Mouse (Mus musculus) liver, embryonic 12.5 days (tissue): ENCODE measurements around the gene Dhrs7b. TPM values are rescaled to one million over a fixed set of nuclear protein-coding genes. Genes with fewer than 3 reads are reported as not detected.
A peak's percentile ranks its signal among the peaks of the same experiment; 100 is the strongest.
"Not testable (repeated sequence)": the region's sequence is repeated elsewhere in the genome, so short reads cannot be mapped to it uniquely, and the experiment has no call there.

ENCODE experiments used
- ATAC-seq: fragments of 200-750 bp; cut with Nextera tagmentation; 2 replicates; pipeline ENCODE4 v1.8.0; 2017; ENCODE audit warnings: moderate number of reproducible peaks, mild to moderate bottlenecking, moderate library complexity
- H3K27ac ChIP-seq: fragments of 300-500 bp; sonication (generic); 2 replicates; pipeline ENCODE4 v1.5.1; 2016; ENCODE audit warnings: mild to moderate bottlenecking
- H3K27me3 ChIP-seq: fragments of 300-500 bp; sonication (generic); replicated peaks from 2 replicates; pipeline ENCODE4 v1.6.1; 2016; ENCODE audit warnings: mild to moderate bottlenecking, moderate library complexity
- H3K36me3 ChIP-seq: fragments of 300-500 bp; sonication (generic); 2 replicates; pipeline ENCODE4 v1.6.1; 2016; ENCODE audit warnings: mild to moderate bottlenecking, moderate library complexity
- H3K4me1 ChIP-seq: fragments of 300-500 bp; sonication (generic); 2 replicates; pipeline ENCODE4 v1.6.1; 2016
- H3K4me2 ChIP-seq: fragments of 300-500 bp; sonication (generic); 2 replicates; pipeline ENCODE4 v1.6.1; 2016; ENCODE audit warnings: mild to moderate bottlenecking, moderate library complexity
- H3K4me3 ChIP-seq: fragments of 300-500 bp; sonication (generic); 2 replicates; pipeline ENCODE4 v1.5.1; 2016; ENCODE audit warnings: mild to moderate bottlenecking, moderate library complexity
- H3K9ac ChIP-seq: fragments of 300-500 bp; sonication (generic); 2 replicates; pipeline ENCODE4 v1.6.1; 2016; ENCODE audit warnings: mild to moderate bottlenecking, moderate library complexity
- H3K9me3 ChIP-seq: fragments of 300-500 bp; sonication (generic); replicated peaks from 2 replicates; pipeline ENCODE4 v1.6.1; 2016; ENCODE audit warnings: mild to moderate bottlenecking, moderate library complexity
- WGBS: fragments of 180-500 bp; shearing (Covaris S2); methylation state at CpG from one replicate; pipeline ENCODE4 v1.1.7; 2016; ENCODE audit not compliant: insufficient replicate concordance; 5-methylcytosine and 5-hydroxymethylcytosine counted together
- polyA plus RNA-seq: library from polyadenylated mRNA; unstranded; fragments of >200 nt; fragmentation: Nextera tagmentation; extraction: Ambion mirVana; gene quantifications from 2 replicates; pipeline ENCODE4 v1.2.1, GENCODE M21; 2016

Dhrs7b gene
- polyA plus RNA-seq, 1 experiment from 2014 or later: 30.4 TPM

DNA sequence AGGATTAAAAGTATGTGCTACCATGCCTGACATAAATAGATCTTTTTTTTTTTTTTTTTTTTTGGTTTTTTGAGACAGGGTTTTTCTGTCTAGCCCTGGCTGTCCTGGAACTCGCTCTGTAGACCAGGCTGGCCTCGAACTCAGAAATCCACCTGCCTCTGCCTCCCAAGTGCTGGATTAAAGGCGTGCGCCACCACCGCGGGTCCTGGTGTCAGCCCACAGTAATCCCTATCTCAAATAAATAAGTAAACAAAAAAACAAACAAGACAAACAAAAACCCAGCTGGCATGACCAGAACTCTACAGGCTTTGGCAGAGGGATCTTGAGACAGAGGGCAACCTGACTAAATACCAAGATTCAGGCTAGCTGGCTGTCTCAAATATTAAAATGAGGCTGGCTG is 18.8 kb upstream of the Dhrs7b start, which contains the start of gene Shmt1:
Gene Shmt1 (minus strand): TSS at position 101 of the 400 bp plus-strand sequence.
- Histone ChIP-seq H3K4me1 (peaks cover 36% of the 10 kb centered on the region), H3K4me2 (peak within 1 kb of the TSS; percentile 76), H3K4me3 (peak within 1 kb of the TSS; percentile 54), H3K9ac (peak within 1 kb of the TSS; percentile 58)
- WGBS: 25% methylated on average over 6 of the region's 6 CpGs
- not testable (repeated sequence) for H3K27ac ChIP-seq, ATAC-seq, H3K27me3 ChIP-seq, H3K36me3 ChIP-seq, H3K9me3 ChIP-seq

DNA sequence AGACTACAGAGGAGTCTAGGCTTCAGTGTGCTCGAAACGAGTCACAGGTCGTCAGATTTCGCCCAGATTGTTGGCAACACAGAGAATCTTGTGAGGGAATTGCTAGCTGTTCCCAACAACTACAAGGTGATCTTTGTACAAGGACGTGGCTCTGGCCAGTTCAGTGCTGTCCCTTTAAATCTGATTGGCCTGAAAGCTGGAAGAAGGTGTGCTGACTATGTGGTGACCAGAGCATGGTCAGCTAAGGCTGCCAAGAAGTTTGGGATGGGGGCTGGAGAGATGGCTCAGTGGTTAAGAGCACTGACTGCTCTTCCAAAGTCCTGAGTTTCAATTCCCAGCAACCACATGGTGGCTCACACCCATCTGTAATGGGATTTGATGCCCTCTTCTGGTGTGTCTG is 14.0 kb upstream of the Dhrs7b start:
- WGBS: 51% methylated on average over 5 of the region's 5 CpGs
- Histone ChIP-seq H3K9ac (no peak overlapping the region), H3K4me3 (no peak overlapping the region), H3K4me1 (peaks cover 3% of the 10 kb centered on the region; the same call in 1 of the 2 replicates), H3K27me3 (no peaks in the 10 kb centered on the region), H3K36me3 (no peaks in the 10 kb centered on the region), H3K4me2 (no peak overlapping the region), H3K27ac (no peak overlapping the region), H3K9me3 (no peaks in the 10 kb centered on the region)
- ATAC-seq: no peak

GRCm38 (mm10) chr11:60823771-60824170 is 6.7 kb upstream of the Dhrs7b start:
- H3K27me3 ChIP-seq: no peaks in the 10 kb centered on the region
- H3K9ac ChIP-seq: no peak overlapping the region
- no peak overlapping the region for H3K4me3 ChIP-seq
- no peaks in the 10 kb centered on the region for H3K4me1 ChIP-seq
- no peak overlapping the region for H3K4me2 ChIP-seq
- ATAC-seq: no peak
- 46% methylated on average over 2 of the region's 2 CpGs for WGBS
- H3K36me3 ChIP-seq: no peaks in the 10 kb centered on the region
- H3K9me3 ChIP-seq: no peaks in the 10 kb centered on the region
- no peak overlapping the region for H3K27ac ChIP-seq

- no peaks in the 10 kb centered on the region for H3K9me3 ChIP-seq
- no peak overlapping the region for H3K9ac ChIP-seq
- H3K27me3 ChIP-seq: no peaks in the 10 kb centered on the region
- H3K4me2 ChIP-seq: no peak overlapping the region
- no peaks in the 10 kb centered on the region for H3K36me3 ChIP-seq
- H3K4me3 ChIP-seq: no peak overlapping the region
- no peak overlapping the region for H3K27ac ChIP-seq
- 76% methylated on average over 3 of the region's 3 CpGs for WGBS
- H3K4me1 ChIP-seq: no peaks in the 10 kb centered on the region
- ATAC-seq: peak; percentile 52; the same call in 1 of the 2 replicates
Observed at GRCm38 (mm10) chr11:60825191-60825590, 5.2 kb upstream of the Dhrs7b start.

- Histone ChIP-seq H3K36me3 (no peaks in the 10 kb centered on the region), H3K4me2 (no peak overlapping the region), H3K9ac (no peak overlapping the region), H3K27ac (no peak overlapping the region), H3K27me3 (no peaks in the 10 kb centered on the region), H3K4me1 (peaks cover 8% of the 10 kb centered on the region), H3K9me3 (no peaks in the 10 kb centered on the region), H3K4me3 (no peak overlapping the region)
- no peak for ATAC-seq
- 21% methylated on average over 1 of the region's 1 CpGs for WGBS
Observed at GRCm38 (mm10) chr11:60826700-60827099, 3.7 kb upstream of the Dhrs7b start.

GRCm38 (mm10) chr11:60827241-60827945 is 3.0 kb upstream of the Dhrs7b start:
- Histone ChIP-seq H3K9me3 (no peaks in the 10 kb centered on the region), H3K4me3 (no peak overlapping the region), H3K27me3 (no peaks in the 10 kb centered on the region), H3K4me1 (peaks cover 15% of the 10 kb centered on the region), H3K9ac (no peak overlapping the region), H3K27ac (no peak overlapping the region), H3K4me2 (no peak overlapping the region), H3K36me3 (no peaks in the 10 kb centered on the region)
- 38% methylated on average over 4 of the region's 4 CpGs for WGBS
- no peak for ATAC-seq

DNA sequence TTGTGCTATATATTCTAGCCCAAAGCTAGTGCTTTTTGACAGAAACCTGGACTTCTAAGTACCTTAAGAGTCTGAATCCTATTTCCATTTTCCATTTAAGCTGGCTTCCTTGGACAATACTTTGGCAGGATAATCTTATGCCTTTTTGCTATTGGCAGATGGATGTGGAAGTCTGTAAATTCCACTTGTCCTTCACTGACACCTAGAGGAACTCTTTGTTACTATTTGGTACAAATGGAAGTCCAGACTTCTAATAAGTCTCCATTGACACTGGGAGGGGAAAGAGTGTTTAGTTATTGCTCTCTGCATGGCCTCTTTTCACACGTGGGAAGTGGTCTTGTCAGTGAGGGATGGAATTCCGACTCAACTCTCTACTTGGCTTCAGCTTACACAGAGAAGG is 1.5 kb upstream of the Dhrs7b start:
- no peak overlapping the region for H3K4me3 ChIP-seq
- H3K4me2 ChIP-seq: no peak overlapping the region
- no peaks in the 10 kb centered on the region for H3K9me3 ChIP-seq
- H3K4me1 ChIP-seq: peaks cover 18% of the 10 kb centered on the region
- no peak for ATAC-seq
- no peaks in the 10 kb centered on the region for H3K27me3 ChIP-seq
- H3K36me3 ChIP-seq: no peaks in the 10 kb centered on the region
- 21% methylated on average over 2 of the region's 2 CpGs for WGBS
- no peak overlapping the region for H3K27ac ChIP-seq
- H3K9ac ChIP-seq: no peak overlapping the region

DNA sequence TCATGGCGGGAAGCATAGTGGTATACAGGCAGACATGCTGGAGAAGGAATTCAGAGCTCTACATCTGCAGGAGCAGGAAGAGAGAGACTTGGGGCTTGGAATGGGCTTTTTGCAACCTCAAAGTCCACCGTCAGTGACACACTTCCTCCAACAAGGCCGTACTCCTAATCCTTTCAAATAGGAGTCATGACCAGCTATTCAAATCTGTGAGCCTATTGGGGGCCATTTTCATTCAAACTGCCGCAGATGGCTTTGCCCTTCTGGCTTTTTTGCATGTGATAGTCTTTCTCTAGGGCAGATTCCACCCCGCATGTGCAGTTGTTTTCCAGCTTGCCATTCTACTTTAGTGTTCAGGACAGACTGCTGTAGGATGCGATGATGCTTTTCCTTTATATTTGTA is 6.5 kb downstream of the Dhrs7b start:
- no peak overlapping the region for H3K4me3 ChIP-seq
- no peak overlapping the region for H3K4me2 ChIP-seq
- no peaks in the 10 kb centered on the region for H3K27me3 ChIP-seq
- H3K9ac ChIP-seq: no peak overlapping the region
- peaks cover 10% of the 10 kb centered on the region for H3K36me3 ChIP-seq
- 83% methylated on average over 6 of the region's 6 CpGs for WGBS
- H3K27ac ChIP-seq: peak overlapping the region; percentile 27; the same call in 1 of the 2 replicates
- no peak for ATAC-seq
- H3K4me1 ChIP-seq: peaks cover 49% of the 10 kb centered on the region
- H3K9me3 ChIP-seq: no peaks in the 10 kb centered on the region

GRCm38 (mm10) chr11:60837644-60838406 is 7.4 kb downstream of the Dhrs7b start:
- Histone ChIP-seq H3K36me3 (peaks cover 10% of the 10 kb centered on the region), H3K4me2 (peak overlapping the region; percentile 6; the same call in 1 of the 2 replicates), H3K27me3 (no peaks in the 10 kb centered on the region), H3K9ac (no peak overlapping the region), H3K9me3 (no peaks in the 10 kb centered on the region), H3K4me1 (peaks cover 42% of the 10 kb centered on the region), H3K4me3 (no peak overlapping the region), H3K27ac (peak overlapping the region; percentile 27; the same call in 1 of the 2 replicates)
- peak; percentile 49 for ATAC-seq
- WGBS: 44% methylated on average over 10 of the region's 10 CpGs

DNA sequence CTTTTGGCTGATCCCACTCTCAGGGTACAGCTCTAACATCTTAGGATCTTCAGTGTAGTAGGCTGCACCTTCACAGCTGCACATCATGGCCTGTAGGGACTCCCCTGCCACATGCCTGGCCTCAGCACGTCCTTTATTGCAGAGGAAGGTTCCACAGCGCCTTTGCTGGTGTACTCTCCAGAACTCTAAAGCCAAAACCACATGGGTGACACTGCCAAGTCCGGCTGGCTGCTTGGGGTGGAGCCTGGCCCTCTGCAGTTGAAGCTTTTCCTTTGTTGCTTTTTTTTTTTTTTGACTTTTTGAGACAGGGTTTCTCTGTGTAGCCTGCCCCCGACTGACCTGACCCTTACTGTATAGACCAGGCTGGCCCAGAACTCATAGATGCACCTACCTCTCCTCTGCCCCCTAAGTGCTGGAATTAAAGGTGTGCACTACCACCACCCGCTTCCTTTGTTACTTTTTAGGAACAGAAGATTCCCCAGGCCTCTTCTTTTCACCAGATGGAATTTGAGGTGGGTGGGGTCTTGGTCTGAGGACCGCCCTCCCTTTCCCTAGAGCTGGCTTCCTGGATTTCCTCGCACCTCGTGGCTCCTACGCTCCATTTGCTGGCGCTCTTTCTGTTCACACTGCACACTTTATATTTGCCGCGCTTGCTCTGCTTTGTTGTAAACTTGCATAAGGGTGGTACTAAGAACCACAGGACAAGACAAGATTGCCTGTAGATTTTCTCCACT is 11.2 kb downstream of the Dhrs7b start:
- no peak for ATAC-seq
- no peak overlapping the region for H3K9ac ChIP-seq
- peaks cover 31% of the 10 kb centered on the region for H3K36me3 ChIP-seq
- H3K27ac ChIP-seq: no peak overlapping the region
- peaks cover 14% of the 10 kb centered on the region; the same call in 1 of the 2 replicates for H3K4me1 ChIP-seq
- H3K4me2 ChIP-seq: no peak overlapping the region
- H3K4me3 ChIP-seq: no peak overlapping the region
- H3K9me3 ChIP-seq: no peaks in the 10 kb centered on the region
- H3K27me3 ChIP-seq: no peaks in the 10 kb centered on the region
- 71% methylated on average over 12 of the region's 12 CpGs for WGBS

- no peak for ATAC-seq
- peaks cover 42% of the 10 kb centered on the region for H3K36me3 ChIP-seq
- no peak overlapping the region for H3K4me3 ChIP-seq
- H3K4me2 ChIP-seq: no peak overlapping the region
- 84% methylated on average over 5 of the region's 5 CpGs for WGBS
- H3K27ac ChIP-seq: no peak overlapping the region
- no peaks in the 10 kb centered on the region for H3K27me3 ChIP-seq
- H3K9me3 ChIP-seq: no peaks in the 10 kb centered on the region
- H3K4me1 ChIP-seq: no peaks in the 10 kb centered on the region
- H3K9ac ChIP-seq: no peak overlapping the region
Observed at GRCm38 (mm10) chr11:60843412-60843811, 13.0 kb downstream of the Dhrs7b start.

GRCm38 (mm10) chr11:60845415-60845814 is 15.0 kb downstream of the Dhrs7b start:
- 74% methylated on average over 5 of the region's 5 CpGs for WGBS

More at GRCm38 (mm10) chr11:60845415-60845814, 15.0 kb downstream of the Dhrs7b start:
- Histone ChIP-seq H3K9ac (no peak overlapping the region), H3K4me3 (no peak overlapping the region), H3K9me3 (no peaks in the 10 kb centered on the region), H3K4me1 (no peaks in the 10 kb centered on the region), H3K27me3 (no peaks in the 10 kb centered on the region), H3K4me2 (no peak overlapping the region), H3K36me3 (peaks cover 61% of the 10 kb centered on the region), H3K27ac (no peak overlapping the region)
- no peak for ATAC-seq
